Mouse (Mus musculus): ENCODE measurements at regions not wholly inside any gene's neighbourhood (a gene's known extent, or its start where the extent isn't known, plus 50 kb on each side); places are given as distances from the start of the nearest gene placed in this dataset.

DNA sequence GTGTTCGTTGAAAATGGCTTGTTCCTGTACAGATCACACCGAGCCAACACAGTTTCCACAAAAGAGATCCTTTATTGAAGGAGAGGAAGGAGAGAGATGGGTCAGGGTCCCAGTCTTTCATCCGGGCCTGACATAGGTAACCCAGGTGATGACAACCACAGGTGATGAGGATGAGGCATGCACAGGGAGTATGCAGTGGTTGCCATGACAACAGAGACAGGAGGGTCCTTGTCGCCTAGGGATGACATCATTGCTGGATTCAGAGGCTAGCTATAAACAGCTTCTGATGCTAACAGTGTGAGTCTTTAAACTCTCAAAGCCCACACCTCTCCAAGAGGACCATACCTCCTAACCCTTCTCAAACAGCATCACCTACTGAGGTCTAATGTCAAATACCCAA is 327.0 kb upstream of the Prox1 start:
- no peak for DNase-seq

DNA sequence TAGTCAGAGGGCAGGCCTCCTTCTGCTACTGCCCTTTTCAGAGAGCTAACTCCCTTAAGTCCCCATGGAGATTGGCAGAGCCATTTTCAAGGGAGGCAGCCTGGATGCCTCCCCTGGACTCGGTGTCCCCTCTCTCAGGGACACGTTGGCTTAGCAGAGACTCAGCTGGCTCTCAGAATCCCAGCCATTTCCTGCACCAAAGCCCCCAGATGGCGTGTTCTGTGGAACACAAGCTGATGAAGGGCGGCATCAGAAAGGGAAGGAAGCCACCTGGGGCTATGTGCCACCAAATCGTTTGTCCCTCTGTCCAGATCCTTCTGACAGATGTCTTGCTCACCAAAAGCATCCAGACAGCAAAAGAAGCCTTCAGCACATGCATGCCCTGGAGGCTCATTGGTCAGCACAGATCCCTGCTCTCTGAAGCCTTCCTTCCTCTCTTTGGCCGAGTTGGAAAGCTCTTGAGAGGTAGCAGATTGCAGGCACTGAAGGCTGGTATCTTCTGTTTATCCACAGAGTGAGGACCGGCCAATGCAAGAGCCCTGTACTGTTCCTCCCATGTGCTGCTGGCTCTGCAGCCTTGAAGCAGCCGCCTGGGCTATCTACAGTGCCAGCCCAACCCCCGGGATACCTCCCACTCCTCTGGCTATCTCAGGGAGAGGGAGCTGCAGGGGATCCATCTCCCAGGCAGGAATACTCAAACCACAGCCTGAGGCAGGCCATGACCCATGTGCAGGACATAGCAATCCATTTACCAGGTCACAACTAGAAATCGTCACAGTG is 325.4 kb upstream of the Prox1 start:
- DNase-seq: no peak

DNA sequence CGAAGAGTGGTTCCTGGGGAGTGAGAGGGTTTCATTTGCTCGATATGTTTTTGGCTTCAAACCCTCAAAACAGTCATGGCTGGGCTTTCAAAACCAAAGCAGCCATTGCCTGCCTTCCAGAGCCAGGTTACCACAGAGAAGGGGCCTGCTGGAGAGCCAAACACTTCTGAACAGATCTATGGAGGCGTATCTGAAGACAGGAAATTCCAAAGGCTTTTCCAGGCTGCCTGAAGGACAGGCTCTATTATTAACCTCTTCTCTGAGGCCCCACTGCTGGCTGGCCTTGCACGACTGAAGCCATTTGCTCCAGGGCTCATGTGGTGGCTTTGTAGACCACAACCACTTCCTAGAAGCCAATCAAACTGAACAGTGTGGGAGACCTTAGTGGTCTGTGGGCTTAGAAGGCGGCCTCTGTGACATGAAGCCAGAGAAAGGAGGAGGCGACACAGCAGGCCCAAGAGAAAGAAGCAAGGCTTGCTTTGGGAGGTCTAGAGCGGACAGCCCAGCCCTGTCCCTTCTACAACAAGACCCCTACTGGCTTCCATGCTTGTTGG is 316.1 kb upstream of the Prox1 start:
- no peak for DNase-seq

- DNase-seq: no peak
Observed at GRCm38 (mm10) chr1:190483366-190483765, 312.9 kb upstream of the Prox1 start.

DNA sequence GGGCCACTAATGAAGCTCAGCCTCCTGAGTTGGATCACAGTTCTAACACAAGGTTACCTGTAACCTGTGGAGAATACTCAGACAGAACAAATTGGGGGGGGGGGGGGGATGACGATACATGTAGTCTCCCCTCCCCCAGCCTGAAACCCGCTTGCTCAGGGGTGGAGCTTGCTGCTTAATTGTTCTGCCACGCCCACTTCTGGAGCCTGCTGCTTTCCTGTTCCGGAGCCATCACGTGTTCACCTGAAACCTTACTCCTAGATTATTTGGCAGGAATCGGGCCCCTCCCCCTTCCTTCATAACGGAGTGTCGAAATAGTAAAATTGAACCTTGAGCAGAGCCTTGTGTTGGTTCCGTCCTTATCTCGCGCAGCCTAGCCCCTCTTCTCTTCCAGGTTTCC is 310.6 kb upstream of the Prox1 start:
- DNase-seq: no peak

DNA sequence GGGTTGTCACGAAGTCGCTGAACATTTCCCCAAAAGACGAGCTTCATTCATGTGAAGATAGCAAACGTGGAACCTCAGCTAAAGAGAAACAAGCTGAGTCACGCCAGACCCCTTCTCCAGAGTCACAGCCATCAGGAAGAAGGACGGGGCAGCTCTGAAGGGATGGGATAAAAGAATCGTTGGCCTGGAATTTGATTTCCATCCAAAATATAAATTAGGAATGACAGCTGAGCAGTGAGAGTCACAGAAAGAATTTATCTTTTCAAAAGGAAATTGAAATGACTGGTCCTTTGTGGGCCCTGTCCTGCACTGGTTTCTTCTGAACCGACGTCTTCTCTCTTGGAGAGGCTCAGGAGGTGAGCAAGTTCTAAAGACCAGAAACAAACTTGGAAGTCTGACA is 310.1 kb upstream of the Prox1 start:
- peak; percentile 3 for DNase-seq

- DNase-seq: no peak
Observed at GRCm38 (mm10) chr1:190472761-190473160, 302.2 kb upstream of the Prox1 start.

GRCm38 (mm10) chr1:190470336-190470735 is 299.8 kb upstream of the Prox1 start:
- no peak for DNase-seq

GRCm38 (mm10) chr1:190457541-190458061 is 287.1 kb upstream of the Prox1 start:
- DNase-seq: no peak

DNA sequence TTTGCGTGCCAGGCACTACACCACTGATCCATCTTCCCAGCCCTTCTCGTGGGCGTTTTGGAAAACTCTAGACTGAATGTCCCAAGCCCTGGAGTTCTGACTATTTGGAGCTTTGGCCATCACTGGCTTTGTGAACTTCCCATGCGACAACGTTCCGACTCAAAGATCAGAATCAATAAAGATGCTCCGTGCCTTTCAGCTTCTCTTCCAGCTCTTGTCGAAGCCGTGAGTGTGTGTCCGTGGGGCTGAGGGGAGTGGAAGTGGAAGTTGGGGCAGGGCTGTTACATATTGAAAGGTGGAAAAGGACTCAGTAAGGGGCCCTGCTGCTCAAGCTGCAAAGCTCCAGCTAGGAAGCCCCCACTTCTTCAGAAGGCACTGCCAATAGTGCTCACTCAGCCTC is 283.0 kb upstream of the Prox1 start:
- no peak for DNase-seq

DNA sequence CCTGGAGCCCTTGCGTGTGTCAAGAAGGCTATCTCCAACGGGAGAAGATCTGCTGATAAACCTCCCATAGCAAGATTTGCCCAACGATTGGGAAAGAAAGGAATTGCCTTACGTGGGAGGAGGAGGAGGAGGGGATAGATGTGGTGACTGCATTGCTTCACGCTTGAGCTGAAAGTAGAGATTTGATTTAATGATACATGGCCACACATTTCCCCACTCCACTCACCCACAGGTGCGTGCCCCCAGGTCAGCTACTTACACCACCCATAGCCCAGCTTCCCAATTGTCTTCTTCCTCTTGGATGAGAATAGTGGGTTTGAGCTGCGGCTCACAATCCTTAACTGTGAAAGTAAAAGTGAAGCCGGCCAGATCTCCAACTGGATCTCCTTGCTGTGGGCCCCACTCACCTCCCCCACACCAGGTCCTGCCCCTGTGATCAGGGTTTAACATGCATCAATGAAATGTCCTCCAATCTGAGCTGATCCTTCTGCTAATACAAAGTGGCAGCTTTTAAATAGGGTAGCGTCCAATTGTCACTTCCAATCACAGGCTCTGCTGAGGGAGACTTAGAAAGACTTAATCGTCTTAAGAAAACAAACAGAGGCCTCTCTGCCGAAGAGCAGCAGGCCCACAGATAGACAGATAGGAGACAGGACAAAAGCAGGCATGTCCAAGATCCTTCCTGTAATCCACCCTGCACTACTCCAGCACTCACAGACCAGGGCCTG is 281.8 kb upstream of the Prox1 start:
- no peak for DNase-seq

DNA sequence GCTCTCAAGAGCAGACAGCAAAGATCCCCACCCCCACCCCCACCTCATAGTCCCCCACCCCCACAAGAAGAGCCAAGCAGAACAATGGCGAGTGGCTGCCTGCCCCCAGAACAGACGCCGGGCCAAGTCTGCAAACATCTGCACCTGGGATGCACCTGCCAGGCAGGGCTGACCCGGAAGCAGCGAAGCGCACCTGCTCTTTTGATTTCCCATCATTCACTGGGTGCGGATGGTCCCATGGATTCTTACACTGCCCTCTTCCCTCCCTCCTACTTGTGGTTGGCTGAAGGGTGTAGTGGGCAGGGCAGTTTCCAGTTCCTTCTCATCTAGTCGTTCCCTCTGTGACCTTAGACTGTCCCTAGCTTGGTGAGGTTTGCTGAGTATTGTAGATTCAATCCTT is 277.7 kb upstream of the Prox1 start:
- DNase-seq: no peak

GRCm38 (mm10) chr1:190447253-190447652 is 276.7 kb upstream of the Prox1 start:
- no peak for DNase-seq

DNA sequence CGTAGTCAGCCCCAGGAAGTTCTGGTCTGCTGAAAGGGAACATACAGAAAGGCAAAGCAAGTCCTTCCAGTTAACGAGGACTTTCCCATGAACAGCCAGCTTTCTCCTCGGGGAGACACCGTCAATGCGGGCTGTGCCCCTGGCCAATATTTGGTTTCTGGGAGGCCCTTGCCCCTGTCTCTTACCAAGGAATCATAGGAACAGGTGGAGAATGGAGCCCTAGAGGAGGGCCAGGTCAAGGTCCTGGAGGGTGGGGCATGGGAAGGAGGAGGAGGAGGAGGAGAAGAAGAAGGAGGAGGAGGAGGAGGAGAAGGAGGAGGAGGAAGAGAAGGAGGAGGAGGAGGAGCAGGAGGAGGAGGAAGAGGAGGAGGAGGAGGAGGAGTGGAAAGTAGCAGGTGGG is 276.2 kb upstream of the Prox1 start:
- no peak for DNase-seq

DNA sequence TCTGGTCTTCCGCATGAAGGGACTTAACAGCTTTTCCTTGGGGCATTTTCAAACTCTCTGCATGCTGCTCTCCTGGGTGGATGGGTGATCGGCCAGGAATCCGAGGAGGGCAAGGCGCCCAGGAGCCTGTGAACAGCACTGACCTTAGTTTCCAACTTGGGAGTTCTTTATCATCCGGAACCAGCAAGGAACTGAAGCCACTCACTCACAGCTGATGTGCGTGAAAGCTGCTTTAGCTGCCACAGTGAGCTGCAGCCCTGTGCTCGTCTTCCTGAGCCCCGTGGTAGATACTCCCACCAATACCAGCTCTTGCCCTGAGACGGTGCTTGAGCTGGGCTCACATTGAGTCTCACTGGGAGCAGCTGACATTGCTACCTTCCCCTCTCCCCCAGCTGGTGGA is 273.9 kb upstream of the Prox1 start:
- peak; percentile 10 for DNase-seq

- DNase-seq: no peak
Observed at GRCm38 (mm10) chr1:190443234-190443633, 272.7 kb upstream of the Prox1 start.

DNA sequence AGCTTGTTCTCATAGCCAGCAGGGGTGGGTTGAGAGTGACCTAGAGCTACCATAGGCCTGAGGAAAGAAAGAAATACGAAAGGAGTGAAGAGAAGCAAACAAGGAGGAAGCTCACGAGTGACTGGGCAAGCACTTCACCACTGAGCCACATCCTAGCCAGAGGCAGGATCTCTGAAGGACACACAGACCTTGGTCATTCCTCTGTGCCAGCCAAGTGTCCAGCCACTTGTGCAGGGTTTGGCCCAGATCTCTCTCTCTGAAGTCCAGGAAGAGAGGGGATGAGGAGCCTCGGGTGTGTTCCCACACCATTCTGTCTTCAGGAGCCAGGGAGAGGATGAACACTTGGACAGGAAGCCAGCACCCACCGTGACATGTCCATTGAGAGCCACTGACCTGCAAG is 271.7 kb upstream of the Prox1 start:
- peak; percentile 3 for DNase-seq

DNA sequence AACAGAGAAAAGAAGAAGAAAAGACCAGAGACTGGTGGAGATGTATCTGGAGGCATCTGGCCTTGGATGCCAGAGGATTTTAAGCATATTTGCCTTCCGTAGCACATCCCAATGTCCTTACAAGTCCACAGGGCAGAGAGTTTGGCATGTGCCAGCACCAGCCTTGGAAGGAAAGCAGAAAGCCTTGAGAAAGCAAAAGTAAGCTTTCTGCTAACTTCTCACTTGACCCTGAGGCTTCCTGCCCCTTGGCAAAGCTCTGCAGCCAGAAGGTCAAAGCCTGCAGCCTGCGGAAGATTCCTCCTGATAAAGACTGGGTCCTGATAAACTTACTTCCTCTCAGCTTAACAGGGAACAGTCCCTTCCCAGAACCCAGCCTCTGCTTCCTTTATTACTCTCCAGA is 268.3 kb upstream of the Prox1 start:
- peak; percentile 4 for DNase-seq

DNA sequence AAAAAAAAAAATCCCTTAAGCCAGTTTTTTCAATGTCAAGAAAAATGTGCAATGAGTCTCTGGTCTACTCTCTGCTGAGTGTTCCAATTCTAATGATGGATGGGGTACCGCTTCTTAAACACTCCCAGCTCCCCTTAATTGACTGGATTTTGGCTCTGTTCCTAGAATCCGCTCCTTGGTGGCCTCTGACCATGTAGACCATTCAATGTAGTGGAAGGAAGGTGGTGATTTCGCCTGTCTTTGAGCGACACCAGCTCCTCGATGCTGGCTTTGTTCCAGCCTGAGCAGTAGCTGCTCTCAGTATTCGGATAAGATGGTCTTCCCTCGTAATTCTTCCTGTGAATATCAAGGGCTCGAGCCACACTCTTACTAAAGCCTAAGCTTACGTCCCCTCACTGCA is 252.4 kb upstream of the Prox1 start:
- peak; percentile 10 for DNase-seq

DNA sequence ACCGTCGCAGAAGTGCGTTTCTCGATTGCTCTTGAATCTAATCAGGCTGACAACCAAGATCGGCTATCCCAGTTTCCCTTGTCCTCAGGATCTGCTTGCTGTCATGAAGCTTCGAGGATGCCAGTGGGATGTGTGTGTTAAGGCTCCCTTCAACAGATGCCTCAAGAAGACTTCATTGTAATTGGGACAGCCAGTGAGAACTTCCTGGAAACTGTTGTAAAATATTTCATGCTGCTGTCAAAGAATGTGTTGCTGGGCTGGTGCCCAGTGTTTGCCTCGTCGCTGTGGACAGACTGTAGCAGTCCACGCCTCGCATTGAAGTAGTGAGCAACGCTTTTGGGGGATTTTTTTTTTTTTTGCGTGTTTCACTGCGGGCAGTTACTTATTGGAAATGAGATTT is 249.2 kb upstream of the Prox1 start:
- peak; percentile 66 for DNase-seq

DNA sequence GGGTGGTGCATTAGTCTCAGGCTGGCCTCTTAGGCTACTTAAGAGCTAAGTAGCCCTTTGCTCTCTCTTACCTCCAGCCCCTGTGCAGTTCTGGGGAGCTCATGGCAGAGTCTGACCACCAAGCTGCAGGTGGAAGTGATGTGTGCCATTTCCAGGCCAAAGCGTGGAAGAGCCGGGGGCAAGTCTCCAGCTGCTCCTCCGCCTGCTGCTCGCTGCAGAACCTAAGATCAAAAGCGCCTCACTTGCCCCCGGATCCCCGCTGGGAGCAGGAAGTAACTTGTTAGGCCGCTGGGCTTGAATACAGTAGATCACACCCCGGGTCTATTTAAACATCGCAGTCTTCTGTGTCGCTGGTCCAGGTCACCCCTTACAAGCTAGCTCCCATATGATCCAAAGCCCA is 246.8 kb upstream of the Prox1 start:
- no peak for DNase-seq

DNA sequence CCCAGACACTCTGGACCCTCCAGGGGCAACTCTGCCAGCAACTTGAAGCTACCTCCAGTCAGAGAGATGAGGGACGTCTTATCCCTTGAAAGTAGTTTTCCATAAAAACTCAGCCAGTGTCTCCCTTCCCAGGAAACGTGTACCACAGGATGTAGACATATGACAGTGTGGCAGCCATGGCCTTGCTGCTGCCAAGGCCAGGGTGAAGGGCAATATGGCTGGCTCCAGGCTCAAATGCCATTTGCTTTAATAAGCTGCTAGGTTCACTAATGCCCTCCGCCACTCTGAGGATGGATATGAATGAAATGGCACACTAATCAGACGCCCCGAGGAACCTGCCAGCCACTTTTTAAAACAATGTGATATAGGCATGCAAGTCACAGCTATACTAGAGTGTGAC is 241.2 kb upstream of the Prox1 start:
- no peak for DNase-seq

GRCm38 (mm10) chr1:190403335-190403734 is 232.8 kb upstream of the Prox1 start:
- no peak for DNase-seq

DNA sequence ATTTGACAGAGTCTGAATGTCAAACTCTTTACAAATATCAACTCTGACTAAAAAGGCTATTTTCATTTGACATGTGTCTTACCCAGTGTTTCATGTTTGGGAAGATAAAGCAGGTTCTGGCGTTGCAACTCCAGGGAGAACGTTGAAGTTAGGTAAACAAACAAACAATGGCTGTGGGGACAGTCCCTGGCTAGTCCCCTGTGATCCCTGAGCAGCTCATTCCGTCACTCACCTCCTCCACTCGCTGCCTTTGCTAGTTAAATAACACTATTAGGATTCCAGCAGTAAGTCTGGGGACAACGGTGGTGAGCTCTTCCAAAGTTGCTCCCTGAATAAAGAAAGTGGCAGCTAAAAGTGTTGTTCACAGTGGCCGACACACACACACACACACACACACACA is 227.8 kb upstream of the Prox1 start:
- no peak for DNase-seq

Measured in kidney, postnatal 14 days (tissue).